Mouse (Mus musculus) lung, embryonic 14.5 days (tissue): ENCODE measurements around the gene Tedc2. TPM values are rescaled to one million over a fixed set of nuclear protein-coding genes. Genes with fewer than 3 reads are reported as not detected.
A peak's percentile ranks its signal among the peaks of the same experiment; 100 is the strongest.

Experiments
- ATAC-seq: fragments of 200-750 bp; cut with Nextera tagmentation; 2 replicates; pipeline ENCODE4 v1.8.0; 2017; ENCODE audit warnings: mild to moderate bottlenecking, moderate TSS enrichment, moderate library complexity; ENCODE audit not compliant: insufficient read depth
- DNase-seq: peaks from one replicate; pipeline ENCODE4 v3.0.0-alpha.2; 2015
- H3K27ac ChIP-seq: fragments of 300-500 bp; sonication (generic); 2 replicates; pipeline ENCODE4 v1.5.1; 2014; ENCODE audit warnings: low read depth, mild to moderate bottlenecking, moderate library complexity
- H3K27me3 ChIP-seq: fragments of 300-500 bp; sonication (generic); 2 replicates; pipeline ENCODE4 v1.6.1; 2014; ENCODE audit warnings: low read length, control low read depth; ENCODE audit not compliant: insufficient read depth
- H3K36me3 ChIP-seq: fragments of 300-500 bp; sonication (generic); 2 replicates; pipeline ENCODE4 v1.6.1; 2014; ENCODE audit warnings: control low read depth; ENCODE audit not compliant: insufficient read depth
- H3K4me1 ChIP-seq: fragments of 300-500 bp; sonication (generic); 2 replicates; pipeline ENCODE4 v1.6.1; 2014; ENCODE audit warnings: antibody characterized with exemption, control low read depth; ENCODE audit not compliant: insufficient read depth
- H3K4me2 ChIP-seq: fragments of 300-500 bp; sonication (generic); 2 replicates; pipeline ENCODE4 v1.6.1; 2014; ENCODE audit warnings: mild to moderate bottlenecking
- H3K4me3 ChIP-seq: fragments of 300-500 bp; sonication (generic); 2 replicates; pipeline ENCODE4 v1.5.1; 2014; ENCODE audit warnings: low read depth, low read length
- H3K9ac ChIP-seq: fragments of 300-500 bp; sonication (generic); 2 replicates; pipeline ENCODE4 v1.6.1; 2014
- H3K9me3 ChIP-seq: fragments of 300-500 bp; sonication (generic); 2 replicates; pipeline ENCODE4 v1.6.1; 2016; ENCODE audit warnings: low read depth, low read length, control low read depth
- CTCF ChIP-seq: IDR thresholded peaks from 2 replicates; pipeline ENCODE4 v1.5.1; 2016; ENCODE audit warnings: antibody characterized with exemption, low read depth
- WGBS: fragments of 180-500 bp; shearing (Covaris S2); extraction: QIAGEN DNeasy Blood & Tissue Kit; methylation state at CpG from one replicate; pipeline ENCODE4 v1.1.7; 2014; 5-methylcytosine and 5-hydroxymethylcytosine counted together
- microRNA-seq: library from miRNA; unstranded; fragments of <30 nt; microRNA quantifications from one replicate; pipeline ENCODE4, GENCODE M21; 2016; ENCODE audit warnings: borderline number of aligned reads
- polyA plus RNA-seq: library from polyadenylated mRNA; unstranded; fragments of >200 nt; fragmentation: Nextera tagmentation; extraction: Ambion mirVana; gene quantifications from 2 replicates; pipeline ENCODE4 v1.2.1, GENCODE M21; 2014

The Tedc2 gene
- polyA plus RNA-seq, 1 experiment from 2014 or later = 15.2 TPM

DNA sequence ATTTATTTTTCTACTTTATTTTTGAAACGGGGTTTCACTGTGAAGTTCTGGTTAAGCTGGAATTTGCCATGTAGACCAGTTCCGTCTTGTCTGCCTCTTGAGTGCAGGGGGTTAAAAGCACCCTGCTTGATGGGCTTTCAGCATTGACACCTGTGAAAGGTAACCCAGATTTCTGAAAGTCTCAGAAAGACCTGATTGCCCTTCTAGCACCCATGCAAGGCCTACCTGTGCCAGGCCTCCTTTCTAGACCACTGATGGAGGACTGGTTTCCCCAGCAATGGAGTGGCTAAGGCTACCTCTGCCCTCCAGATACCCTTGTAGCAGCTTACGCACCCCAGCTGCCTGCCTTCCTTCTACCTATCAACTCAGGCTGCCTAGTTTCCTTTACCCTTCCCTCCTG lies 50.5 kb downstream of the Tedc2 start:
- Histone ChIP-seq H3K4me3 (peak overlapping the region; percentile 85), H3K36me3 (peaks cover 23% of the 10 kb centered on the region), H3K9ac (peak overlapping the region; percentile 84), H3K27me3 (no peaks in the 10 kb centered on the region), H3K27ac (no peak overlapping the region; the same call in 1 of the 2 replicates), H3K4me2 (peak overlapping the region; percentile 81), H3K9me3 (no peaks in the 10 kb centered on the region), H3K4me1 (peaks cover 9% of the 10 kb centered on the region; the same call in 1 of the 2 replicates)
- TF ChIP-seq CTCF = no peak
- DNase-seq (no peak), ATAC-seq (no peak)
- 57% methylated on average over 3 of the region's 3 CpGs for WGBS

DNA sequence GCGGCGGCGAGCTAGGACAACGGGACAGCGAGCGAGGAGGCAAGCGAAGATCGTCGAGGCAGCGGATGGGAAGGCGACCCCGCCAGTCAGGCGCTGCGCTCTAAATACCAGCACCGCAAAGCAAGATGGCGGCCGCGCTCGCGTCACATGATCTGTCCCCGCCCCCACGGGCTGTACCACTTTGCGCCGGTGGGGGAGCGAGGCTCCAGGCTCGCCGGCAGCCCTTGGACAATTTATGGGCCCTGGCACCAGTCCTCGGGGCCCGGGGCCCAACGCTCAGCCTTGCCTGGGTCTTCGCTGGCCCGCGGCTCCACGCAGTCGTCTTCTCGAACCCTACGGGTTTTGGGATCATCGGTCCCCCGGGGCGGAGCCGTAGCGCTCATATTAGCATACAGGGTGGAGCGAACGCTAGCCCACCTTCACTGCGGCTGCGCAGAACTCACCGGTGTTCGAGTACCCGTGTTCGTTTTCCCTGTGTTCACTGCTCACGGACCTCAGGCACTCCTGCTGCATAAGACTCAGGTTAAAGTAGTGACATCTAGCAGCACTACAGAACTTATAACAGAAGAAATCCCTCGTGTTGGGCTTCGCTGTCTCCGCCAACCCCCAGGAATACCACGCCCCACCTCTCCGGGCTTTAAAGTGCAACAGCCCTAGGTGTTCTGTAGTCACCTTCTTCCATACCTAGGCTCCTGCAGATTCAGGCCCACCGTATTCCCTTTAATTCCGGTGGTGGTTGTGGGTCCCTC lies 51.2 kb downstream of the Tedc2 start, which contains the start of gene Atp6v0c:
Atp6v0c (minus strand) TSS at position 386 of the 749 bp plus-strand sequence.
- DNase-seq = peak; percentile 97
- H3K9me3 ChIP-seq = no peaks in the 10 kb centered on the region
- WGBS = under 1% methylated on average over 55 of the region's 58 CpGs
- H3K9ac ChIP-seq = peak within 1 kb of the TSS; percentile 84
- peak; percentile 90 for ATAC-seq
- H3K4me3 ChIP-seq = peak within 1 kb of the TSS; percentile 85
- no peaks in the 10 kb centered on the region for H3K27me3 ChIP-seq
- peak; percentile 61 for TF ChIP-seq CTCF
- H3K36me3 ChIP-seq = peaks cover 28% of the 10 kb centered on the region
- H3K4me2 ChIP-seq = peak within 1 kb of the TSS; percentile 81
- peaks cover 9% of the 10 kb centered on the region; the same call in 1 of the 2 replicates for H3K4me1 ChIP-seq
- peak within 1 kb of the TSS; percentile 96 for H3K27ac ChIP-seq

DNA sequence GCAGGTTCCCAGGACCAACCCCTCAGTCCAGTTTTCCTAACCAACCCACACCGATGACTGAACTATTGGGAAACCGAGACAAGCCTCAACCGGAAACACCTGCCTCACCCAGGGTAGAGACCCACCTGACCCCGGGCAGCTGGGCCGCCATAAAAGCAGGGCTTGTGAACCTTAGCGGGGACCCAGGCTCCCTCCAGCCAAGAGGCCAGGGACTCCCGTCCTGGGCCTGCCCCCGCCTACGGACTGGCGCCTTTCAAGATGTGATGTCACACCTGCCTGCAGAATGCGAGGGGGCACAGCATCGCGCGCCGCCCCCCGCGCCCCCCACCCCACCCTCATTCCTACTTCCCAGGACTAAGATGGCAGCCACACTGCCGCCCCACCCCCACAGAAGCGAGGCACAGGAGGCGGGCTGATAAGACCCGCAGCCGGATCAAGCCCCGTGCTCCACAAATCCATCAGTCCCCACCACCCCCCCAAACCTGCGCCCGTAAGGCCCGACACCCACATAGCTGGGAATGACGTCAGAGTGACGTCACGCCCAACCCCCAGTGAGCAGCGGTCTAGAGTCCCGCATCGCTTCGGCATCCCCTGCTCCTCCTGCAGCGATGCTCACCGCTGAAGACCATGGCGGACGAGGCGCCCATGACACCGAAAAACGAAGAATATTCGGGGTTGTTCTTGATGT lies 51.9 kb downstream of the Tedc2 start:
- DNase-seq (peak; percentile 74), ATAC-seq (peak; percentile 55)
- H3K9ac ChIP-seq = peak overlapping the region; percentile 84
- no peak for TF ChIP-seq CTCF
- WGBS = 1% methylated on average over 41 of the region's 41 CpGs
- H3K4me1 ChIP-seq = peaks cover 9% of the 10 kb centered on the region; the same call in 1 of the 2 replicates
- peaks cover 28% of the 10 kb centered on the region for H3K36me3 ChIP-seq
- H3K9me3 ChIP-seq = no peaks in the 10 kb centered on the region
- H3K27ac ChIP-seq = peak overlapping the region; percentile 96
- H3K4me2 ChIP-seq = peak overlapping the region; percentile 81
- no peaks in the 10 kb centered on the region for H3K27me3 ChIP-seq
- H3K4me3 ChIP-seq = peak overlapping the region; percentile 85

DNA sequence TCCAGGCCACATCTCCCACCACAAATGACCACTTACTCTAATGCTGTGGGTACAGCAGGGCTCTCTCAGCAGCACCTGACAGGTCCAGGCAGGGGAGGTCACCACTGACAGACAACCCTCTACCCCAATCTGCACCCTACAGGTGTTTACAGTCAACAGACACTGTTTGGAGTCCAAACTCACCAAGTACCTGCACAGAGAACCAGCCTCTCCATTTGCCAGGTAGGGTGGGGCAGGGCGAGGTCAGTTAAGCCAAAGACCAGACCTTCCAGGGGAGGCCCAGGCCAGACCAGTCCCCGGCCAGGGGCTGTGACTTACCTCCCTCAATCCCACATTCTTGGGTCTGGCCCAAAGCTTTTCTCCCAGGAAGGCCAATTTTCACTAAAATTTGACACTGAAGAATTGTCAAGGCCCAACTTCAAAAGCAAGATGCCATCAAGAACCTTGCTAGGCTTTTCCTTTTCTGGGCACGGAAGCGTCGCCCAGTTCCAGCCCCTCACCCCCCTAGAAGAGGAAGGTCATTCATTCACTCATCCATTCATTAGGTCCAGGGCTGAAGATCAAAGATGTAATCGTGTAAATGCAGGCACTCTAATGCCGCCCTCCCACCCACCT lies 52.7 kb downstream of the Tedc2 start:
- Histone ChIP-seq H3K4me2 (peak overlapping the region; percentile 81), H3K4me3 (peak overlapping the region; percentile 85), H3K27me3 (no peaks in the 10 kb centered on the region), H3K36me3 (peaks cover 28% of the 10 kb centered on the region), H3K27ac (peak overlapping the region; percentile 96; the same call in 1 of the 2 replicates), H3K9me3 (no peaks in the 10 kb centered on the region), H3K4me1 (peaks cover 9% of the 10 kb centered on the region; the same call in 1 of the 2 replicates), H3K9ac (peak overlapping the region; percentile 84)
- 50% methylated on average over 7 of the region's 7 CpGs for WGBS
- no peak for ATAC-seq
- no peak for TF ChIP-seq CTCF
- no peak for DNase-seq

DNA sequence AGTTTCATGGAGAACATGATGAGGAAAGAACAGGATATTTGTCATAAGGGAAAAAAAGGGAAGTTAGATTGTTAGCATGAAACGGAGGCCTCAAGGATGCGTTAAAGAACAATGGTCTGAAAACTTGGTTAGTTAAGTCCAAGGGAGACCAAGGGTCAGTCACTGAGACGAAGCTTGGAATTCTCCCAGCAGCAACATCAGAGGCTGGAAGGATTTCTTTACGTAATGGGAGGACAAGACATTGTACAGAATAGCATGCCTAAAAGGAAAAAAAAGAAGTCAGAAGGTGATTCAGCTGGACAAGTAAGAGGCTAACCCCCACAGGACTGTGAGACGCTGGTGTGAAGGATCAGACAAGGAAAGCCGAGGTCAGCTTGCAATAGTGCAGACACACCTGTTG lies 53.5 kb downstream of the Tedc2 start:
- DNase-seq (no peak), ATAC-seq (no peak)
- no peak overlapping the region for H3K4me3 ChIP-seq
- H3K4me2 ChIP-seq = 0 out of 2 replicates have a peak overlapping the region, but pooled peaks have one; percentile 81
- H3K27me3 ChIP-seq = no peaks in the 10 kb centered on the region
- no peak overlapping the region for H3K27ac ChIP-seq
- 84% methylated on average over 6 of the region's 6 CpGs for WGBS
- TF ChIP-seq CTCF = no peak
- H3K9me3 ChIP-seq = no peaks in the 10 kb centered on the region
- H3K36me3 ChIP-seq = peaks cover 28% of the 10 kb centered on the region
- H3K9ac ChIP-seq = no peak overlapping the region
- H3K4me1 ChIP-seq = peaks cover 9% of the 10 kb centered on the region; the same call in 1 of the 2 replicates

Small RNAs within 50 kb of the gene (microRNA-seq; reads per million reads assigned to microRNA genes)
- gene Mir5134 = 2.1 reads per million
- gene Mir6965 = 0.71 reads per million

Other genes with a start within 250 kb of the Tedc2 start
- gene Prss30, start 240.3 kb downstream of the Tedc2 start, polyA plus RNA-seq = 0.20 TPM in 1 of 2 replicates, not detected in the other
- gene Prss22, start 222.8 kb downstream of the Tedc2 start, polyA plus RNA-seq = 2.1 TPM in 2 replicates
- 0.20 and 0.24 TPM in 2 replicates for gene Prss27, start 182.7 kb downstream of the Tedc2 start, polyA plus RNA-seq
- 64.4 and 69.6 TPM in 2 replicates for gene Kctd5, start 147.4 kb downstream of the Tedc2 start, polyA plus RNA-seq
- 34.9 and 37.3 TPM in 2 replicates for gene Pdpk1, start 69.9 kb downstream of the Tedc2 start, polyA plus RNA-seq
- 23.6 and 33.3 TPM in 2 replicates for gene Amdhd2, start 57.1 kb downstream of the Tedc2 start, polyA plus RNA-seq
- gene Atp6v0c, start 51.1 kb downstream of the Tedc2 start, polyA plus RNA-seq = 450 and 473 TPM in 2 replicates
- gene Tbc1d24, start 15.3 kb downstream of the Tedc2 start, polyA plus RNA-seq = 6.4 and 7.0 TPM in 2 replicates
- 8.2 and 10.3 TPM in 2 replicates for gene Ntn3, start 11.3 kb downstream of the Tedc2 start, polyA plus RNA-seq
- 79.3 and 81.1 TPM in 2 replicates for gene Ccnf, start 30.6 kb upstream of the Tedc2 start, polyA plus RNA-seq
- gene Abca17, start 130.2 kb upstream of the Tedc2 start, polyA plus RNA-seq = not detected in 2 replicates
- 16.2 and 17.4 TPM in 2 replicates for gene Abca3, start 131.1 kb upstream of the Tedc2 start, polyA plus RNA-seq
- gene Rnps1, start 193.7 kb upstream of the Tedc2 start, polyA plus RNA-seq = 282 and 292 TPM in 2 replicates
- 79.8 and 80.8 TPM in 2 replicates for gene Eci1, start 205.8 kb upstream of the Tedc2 start, polyA plus RNA-seq
- 1.8 and 2.6 TPM in 2 replicates for gene Dnase1l2, start 222.3 kb upstream of the Tedc2 start, polyA plus RNA-seq
- 22.3 and 25.2 TPM in 2 replicates for gene E4f1, start 249.5 kb upstream of the Tedc2 start, polyA plus RNA-seq
- 57.9 and 60.2 TPM in 2 replicates for gene Pgp, start 249.5 kb upstream of the Tedc2 start, polyA plus RNA-seq